Mouse (Mus musculus): Measurements from ENCODE around the gene Usp12. TPM values are rescaled to one million over a fixed set of nuclear protein-coding genes. Genes with fewer than 3 reads are reported as not detected.

The Usp12 gene
- polyA plus RNA-seq, 1 experiment from 2014 or later = 21.0 TPM

DNA sequence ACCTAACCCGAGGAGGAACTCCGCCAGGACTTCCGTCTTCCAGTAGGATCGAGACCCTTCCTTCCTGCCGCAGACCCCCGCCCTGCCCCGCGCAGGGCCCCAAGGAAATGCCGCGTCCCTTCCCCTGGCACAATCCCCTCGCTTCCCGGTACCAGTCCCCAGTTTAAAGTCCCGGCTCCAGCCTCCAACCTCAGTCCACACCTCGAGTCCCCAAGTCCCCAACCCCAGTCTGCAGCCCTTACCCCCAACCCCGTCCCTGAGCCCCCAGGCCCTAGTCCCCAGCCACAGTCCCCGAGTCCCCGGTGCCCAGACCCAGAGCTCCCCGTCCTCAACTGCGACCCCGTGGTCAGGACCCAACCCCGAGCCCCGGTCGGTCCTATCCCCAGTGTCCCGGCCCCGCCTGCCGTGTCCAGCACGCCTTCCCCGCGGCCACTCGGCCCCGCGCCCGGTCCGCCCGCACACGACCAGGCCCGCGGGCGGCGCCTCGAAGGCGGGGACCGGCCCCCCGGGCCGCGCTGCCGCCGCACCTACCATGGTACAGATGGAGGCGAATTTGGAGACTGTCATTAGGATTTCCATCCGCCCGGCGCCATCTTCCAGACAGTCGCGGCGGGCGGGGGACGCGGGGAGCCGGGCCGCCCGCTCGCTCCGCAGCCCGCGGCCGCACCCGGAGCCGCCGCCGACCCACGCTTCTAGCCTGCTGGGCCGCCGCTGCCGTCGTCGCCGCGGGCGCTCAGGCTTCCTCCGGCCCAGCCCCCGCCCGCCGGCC is 538 bp downstream of the Usp12 start:
- peak; percentile 76 for ATAC-seq (ENCODE audit: low FRiP score)
- Histone ChIP-seq H3K27ac (peak overlapping the region; percentile 93), H3K36me3 (no peaks in the 10 kb centered on the region), H3K27me3 (no peaks in the 10 kb centered on the region), H3K9ac (peak overlapping the region; percentile 98), H3K4me1 (peaks cover 30% of the 10 kb centered on the region), H3K4me2 (replicated peaks) (peak overlapping the region; percentile 80), H3K4me3 (peak overlapping the region; percentile 96), H3K9me3 (replicated peaks) (no peaks in the 10 kb centered on the region)
- WGBS = under 1% methylated on average over 55 of the region's 83 CpGs

DNA sequence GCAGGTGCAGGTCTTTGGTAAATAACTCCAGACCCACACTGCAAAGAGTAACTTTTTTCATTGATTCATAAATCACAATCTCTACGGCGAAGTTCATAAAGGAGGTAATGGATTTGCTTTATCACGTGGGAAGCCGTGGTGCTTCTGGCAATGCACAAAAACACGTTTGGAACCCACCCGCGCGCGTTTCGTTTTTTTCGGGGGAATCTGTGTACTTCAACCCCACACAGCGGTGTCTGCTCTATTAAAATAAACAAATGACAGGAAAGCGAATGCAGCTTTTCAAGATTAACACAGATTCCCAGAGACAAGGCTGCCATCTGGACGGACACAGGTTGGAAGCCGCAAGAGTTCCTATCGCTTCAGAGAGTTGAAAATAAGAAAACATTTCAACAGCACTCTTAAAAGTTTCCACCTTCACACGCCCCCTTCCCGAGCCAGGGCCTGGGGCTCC is 1.1 kb downstream of the Usp12 start:
- H3K27me3 ChIP-seq = no peaks in the 10 kb centered on the region
- H3K4me2 ChIP-seq (replicated peaks) = peak overlapping the region; percentile 80
- no peak for ATAC-seq (ENCODE audit: low FRiP score)
- H3K9ac ChIP-seq = peak overlapping the region; percentile 98
- WGBS = 9% methylated on average over 18 of the region's 18 CpGs
- H3K4me3 ChIP-seq = peak overlapping the region; percentile 96
- peaks cover 30% of the 10 kb centered on the region for H3K4me1 ChIP-seq
- no peaks in the 10 kb centered on the region for H3K9me3 ChIP-seq (replicated peaks)
- H3K36me3 ChIP-seq = no peaks in the 10 kb centered on the region
- H3K27ac ChIP-seq = no peak overlapping the region; the same call in 1 of the 2 replicates

DNA sequence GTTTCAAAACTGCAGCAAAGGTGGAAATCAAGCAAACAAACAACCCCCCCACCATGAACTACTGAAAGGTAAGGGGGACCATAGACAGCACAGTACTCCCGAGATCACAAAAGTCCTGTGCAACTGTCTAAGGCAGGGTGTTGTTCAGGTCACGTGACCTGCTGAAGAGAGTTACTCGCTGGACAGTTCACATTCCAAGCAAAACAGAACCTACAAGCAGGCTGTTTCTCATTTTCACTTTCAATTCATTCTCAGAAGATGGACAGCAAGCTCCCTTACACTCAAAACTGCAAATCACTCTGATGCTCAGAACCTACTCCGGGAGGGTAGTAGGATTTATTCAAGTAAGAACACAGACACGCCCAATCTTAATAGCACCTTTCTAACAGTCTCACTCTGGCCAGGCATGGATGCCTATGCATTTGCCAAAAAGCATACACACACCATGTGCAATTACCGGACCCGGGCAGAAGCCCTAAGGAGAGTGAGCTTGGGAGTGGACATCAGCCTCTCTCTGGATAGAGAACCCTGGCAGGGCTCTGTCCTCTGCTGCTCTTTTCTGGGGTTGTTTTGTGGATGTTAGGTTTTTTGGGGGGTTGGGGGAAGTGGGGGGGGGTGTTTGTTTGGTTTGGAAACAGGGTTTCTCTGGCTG is 2.5 kb downstream of the Usp12 start:
- Histone ChIP-seq H3K9me3 (replicated peaks) (no peaks in the 10 kb centered on the region), H3K4me3 (no peak overlapping the region), H3K4me2 (replicated peaks) (peak overlapping the region; percentile 80; the same call in 1 of the 2 replicates), H3K27ac (no peak overlapping the region), H3K36me3 (no peaks in the 10 kb centered on the region), H3K27me3 (no peaks in the 10 kb centered on the region), H3K4me1 (peaks cover 30% of the 10 kb centered on the region), H3K9ac (no peak overlapping the region)
- no peak for ATAC-seq (ENCODE audit: low FRiP score)
- 84% methylated on average over 7 of the region's 7 CpGs for WGBS

DNA sequence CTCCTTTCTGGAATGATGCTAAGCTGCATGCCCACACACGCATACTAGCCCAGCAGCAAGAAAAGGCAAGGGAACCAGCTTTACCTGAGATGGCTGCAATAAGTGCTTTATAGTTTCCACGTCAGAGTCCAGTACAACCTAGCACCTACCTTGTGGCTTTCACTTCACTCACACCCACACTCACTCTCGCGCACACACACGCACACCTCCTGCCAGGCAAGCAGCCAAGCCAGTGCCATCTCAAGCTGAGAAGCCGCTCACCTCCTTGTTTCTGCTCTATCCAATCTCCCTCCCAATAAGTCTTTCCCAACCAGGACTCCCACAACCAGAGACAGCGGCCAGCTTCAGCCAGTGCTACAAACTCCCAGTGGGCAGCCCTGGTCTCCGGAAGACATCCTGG is 3.9 kb downstream of the Usp12 start:
- H3K9ac ChIP-seq = peak overlapping the region; percentile 45
- H3K4me1 ChIP-seq = peaks cover 30% of the 10 kb centered on the region
- no peak overlapping the region for H3K4me3 ChIP-seq
- H3K27me3 ChIP-seq = no peaks in the 10 kb centered on the region
- no peak overlapping the region for H3K4me2 ChIP-seq (replicated peaks)
- H3K9me3 ChIP-seq (replicated peaks) = no peaks in the 10 kb centered on the region
- 85% methylated on average over 8 of the region's 8 CpGs for WGBS
- no peaks in the 10 kb centered on the region for H3K36me3 ChIP-seq
- H3K27ac ChIP-seq = no peak overlapping the region
- ATAC-seq (ENCODE audit: low FRiP score) = no peak

DNA sequence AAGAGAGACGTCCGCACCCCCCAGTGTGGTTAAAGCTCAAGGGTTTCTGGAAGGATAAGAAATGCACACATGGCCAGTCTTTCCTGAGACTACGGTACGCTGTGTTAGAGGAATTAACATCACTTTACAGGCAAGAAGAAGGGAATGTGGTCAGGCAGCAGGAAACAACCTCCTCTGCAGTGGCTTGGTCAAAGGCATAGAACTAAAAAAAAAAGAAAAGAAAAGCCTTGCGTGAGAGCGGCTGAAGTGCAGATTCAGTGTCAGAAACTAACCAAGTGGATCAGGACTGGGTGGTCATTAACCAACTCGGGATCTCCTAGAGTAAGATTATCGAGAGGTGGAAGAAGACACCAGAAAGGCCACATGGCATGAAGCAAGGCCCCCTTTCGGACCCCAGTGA is 5.4 kb downstream of the Usp12 start:
- H3K4me2 ChIP-seq (replicated peaks) = no peak overlapping the region
- ATAC-seq (ENCODE audit: low FRiP score) = no peak
- no peaks in the 10 kb centered on the region for H3K27me3 ChIP-seq
- no peak overlapping the region for H3K9ac ChIP-seq
- H3K4me1 ChIP-seq = peaks cover 33% of the 10 kb centered on the region
- no peak overlapping the region for H3K27ac ChIP-seq
- 76% methylated on average over 9 of the region's 9 CpGs for WGBS
- H3K36me3 ChIP-seq = no peaks in the 10 kb centered on the region
- no peak overlapping the region for H3K4me3 ChIP-seq
- H3K9me3 ChIP-seq (replicated peaks) = no peaks in the 10 kb centered on the region

DNA sequence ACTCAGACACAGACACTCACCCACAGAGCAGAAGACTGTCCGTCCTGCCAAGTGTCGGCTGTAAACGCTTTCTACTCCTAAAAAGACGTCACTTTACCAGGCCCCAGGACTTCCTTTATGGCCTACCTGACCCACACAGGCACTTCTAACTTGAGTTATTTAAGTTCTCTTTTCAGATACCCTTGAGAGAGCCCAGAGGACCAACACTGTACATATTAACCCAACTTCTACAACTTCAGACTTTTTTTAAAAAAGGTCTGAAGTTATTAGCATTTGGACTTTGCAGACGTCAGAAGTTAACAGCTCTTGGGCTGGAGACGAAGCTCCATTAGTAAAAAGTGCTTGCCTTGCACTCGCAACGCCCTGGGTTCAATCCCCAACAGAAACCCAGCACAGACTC is 8.7 kb downstream of the Usp12 start:
- no peak for ATAC-seq (ENCODE audit: low FRiP score)
- Histone ChIP-seq H3K4me2 (replicated peaks) (no peak overlapping the region), H3K36me3 (no peaks in the 10 kb centered on the region), H3K27me3 (no peaks in the 10 kb centered on the region), H3K9me3 (replicated peaks) (no peaks in the 10 kb centered on the region), H3K27ac (no peak overlapping the region), H3K9ac (no peak overlapping the region), H3K4me1 (peaks cover 18% of the 10 kb centered on the region), H3K4me3 (no peak overlapping the region)
- WGBS = 85% methylated on average over 8 of the region's 8 CpGs

DNA sequence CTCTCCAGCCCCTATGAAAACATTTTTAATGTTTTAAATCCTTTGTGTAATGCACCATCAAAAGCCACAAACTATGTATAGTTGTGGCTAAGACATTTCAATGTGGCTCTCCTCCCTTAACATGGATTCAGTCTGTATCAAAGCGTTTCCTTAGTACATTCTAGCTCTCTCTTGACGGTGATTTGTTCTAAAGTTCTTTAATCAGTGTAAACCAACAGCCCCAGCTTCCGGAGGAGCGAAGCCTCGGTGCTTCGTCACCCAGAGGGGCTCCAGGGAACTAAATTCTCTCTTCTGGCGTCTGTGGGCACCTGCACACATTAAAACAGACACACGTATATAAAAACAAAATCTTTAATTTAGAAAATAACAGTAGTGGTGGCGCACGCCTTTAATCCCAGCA is 10.9 kb downstream of the Usp12 start:
- Histone ChIP-seq H3K9ac (no peak overlapping the region), H3K36me3 (no peaks in the 10 kb centered on the region), H3K4me1 (peaks cover 11% of the 10 kb centered on the region; the same call in 1 of the 2 replicates), H3K4me2 (replicated peaks) (no peak overlapping the region), H3K27me3 (no peaks in the 10 kb centered on the region), H3K27ac (no peak overlapping the region), H3K4me3 (no peak overlapping the region), H3K9me3 (replicated peaks) (no peaks in the 10 kb centered on the region)
- no peak for ATAC-seq (ENCODE audit: low FRiP score)
- 95% methylated on average over 10 of the region's 10 CpGs for WGBS

DNA sequence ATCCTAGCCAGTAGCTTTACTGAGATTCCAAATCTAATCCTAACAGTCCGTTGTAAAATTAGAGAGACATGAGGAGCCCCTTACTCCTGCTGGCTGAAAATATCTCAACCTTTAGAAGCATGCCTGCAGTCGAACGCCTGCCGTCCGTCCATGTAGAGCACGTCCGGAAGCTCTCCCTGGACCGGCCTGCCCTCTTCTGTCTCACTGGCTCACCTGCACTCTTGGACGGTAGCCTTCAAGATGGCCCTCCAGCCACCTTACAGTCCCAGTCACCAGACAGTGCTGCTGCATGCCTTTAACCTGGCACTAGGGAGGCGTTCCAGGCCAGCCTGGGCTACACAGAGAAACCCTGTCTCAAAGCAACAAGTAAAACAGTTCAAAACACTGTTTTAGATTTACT is 11.5 kb downstream of the Usp12 start:
- Histone ChIP-seq H3K9me3 (replicated peaks) (no peaks in the 10 kb centered on the region), H3K9ac (no peak overlapping the region), H3K4me1 (peaks cover 11% of the 10 kb centered on the region; the same call in 1 of the 2 replicates), H3K27me3 (no peaks in the 10 kb centered on the region), H3K4me3 (no peak overlapping the region), H3K27ac (no peak overlapping the region), H3K36me3 (no peaks in the 10 kb centered on the region), H3K4me2 (replicated peaks) (no peak overlapping the region)
- no peak for ATAC-seq (ENCODE audit: low FRiP score)
- 90% methylated on average over 10 of the region's 10 CpGs for WGBS

DNA sequence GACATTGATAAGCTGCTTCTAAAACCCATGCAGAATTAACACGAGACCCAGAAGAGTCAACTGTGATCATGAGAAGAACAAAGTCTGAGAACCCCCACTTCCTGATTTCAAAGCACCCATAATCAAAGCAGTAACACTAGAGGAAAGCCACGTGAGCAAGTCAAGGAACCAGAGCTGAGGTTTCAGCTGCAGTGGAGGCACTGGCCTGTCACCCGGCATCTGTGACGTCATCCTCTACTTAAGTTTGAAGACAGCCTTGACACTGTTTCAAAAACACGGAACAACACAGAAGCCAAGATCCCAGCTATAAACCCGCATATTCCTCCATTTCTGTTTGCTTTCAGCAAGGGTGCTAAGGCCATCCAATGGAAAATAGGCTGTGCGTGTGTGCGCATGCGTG is 13.1 kb downstream of the Usp12 start:
- Histone ChIP-seq H3K4me3 (no peak overlapping the region), H3K9me3 (replicated peaks) (no peaks in the 10 kb centered on the region), H3K36me3 (no peaks in the 10 kb centered on the region), H3K27me3 (no peaks in the 10 kb centered on the region), H3K4me1 (peaks cover 11% of the 10 kb centered on the region; the same call in 1 of the 2 replicates), H3K9ac (no peak overlapping the region), H3K4me2 (replicated peaks) (no peak overlapping the region), H3K27ac (no peak overlapping the region)
- 91% methylated on average over 9 of the region's 9 CpGs for WGBS
- no peak for ATAC-seq (ENCODE audit: low FRiP score)

DNA sequence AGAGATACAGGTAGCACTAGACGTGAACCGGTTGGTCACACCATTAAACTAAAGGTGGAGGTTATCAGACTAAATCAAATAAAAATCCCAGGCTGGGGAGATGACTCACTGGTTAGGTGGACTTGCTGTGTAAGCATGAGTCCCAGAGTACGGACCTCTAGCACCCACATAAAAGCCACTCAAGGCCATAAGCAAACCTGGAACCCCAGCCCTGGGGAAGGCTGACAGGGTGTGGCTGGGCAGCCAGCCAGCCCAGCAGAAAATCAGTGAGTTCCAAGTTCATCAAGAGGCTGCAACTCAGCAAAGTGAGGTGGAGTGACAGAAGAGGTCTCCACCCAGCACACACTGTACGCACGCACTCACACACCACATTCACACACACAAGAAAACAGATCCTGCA is 14.9 kb downstream of the Usp12 start:
- peaks cover 11% of the 10 kb centered on the region; the same call in 1 of the 2 replicates for H3K4me1 ChIP-seq
- H3K27ac ChIP-seq = no peak overlapping the region
- no peaks in the 10 kb centered on the region for H3K9me3 ChIP-seq (replicated peaks)
- no peak overlapping the region for H3K4me3 ChIP-seq
- H3K4me2 ChIP-seq (replicated peaks) = no peak overlapping the region
- no peak for ATAC-seq (ENCODE audit: low FRiP score)
- H3K36me3 ChIP-seq = no peaks in the 10 kb centered on the region
- H3K9ac ChIP-seq = no peak overlapping the region
- H3K27me3 ChIP-seq = no peaks in the 10 kb centered on the region
- WGBS = 93% methylated on average over 5 of the region's 5 CpGs

DNA sequence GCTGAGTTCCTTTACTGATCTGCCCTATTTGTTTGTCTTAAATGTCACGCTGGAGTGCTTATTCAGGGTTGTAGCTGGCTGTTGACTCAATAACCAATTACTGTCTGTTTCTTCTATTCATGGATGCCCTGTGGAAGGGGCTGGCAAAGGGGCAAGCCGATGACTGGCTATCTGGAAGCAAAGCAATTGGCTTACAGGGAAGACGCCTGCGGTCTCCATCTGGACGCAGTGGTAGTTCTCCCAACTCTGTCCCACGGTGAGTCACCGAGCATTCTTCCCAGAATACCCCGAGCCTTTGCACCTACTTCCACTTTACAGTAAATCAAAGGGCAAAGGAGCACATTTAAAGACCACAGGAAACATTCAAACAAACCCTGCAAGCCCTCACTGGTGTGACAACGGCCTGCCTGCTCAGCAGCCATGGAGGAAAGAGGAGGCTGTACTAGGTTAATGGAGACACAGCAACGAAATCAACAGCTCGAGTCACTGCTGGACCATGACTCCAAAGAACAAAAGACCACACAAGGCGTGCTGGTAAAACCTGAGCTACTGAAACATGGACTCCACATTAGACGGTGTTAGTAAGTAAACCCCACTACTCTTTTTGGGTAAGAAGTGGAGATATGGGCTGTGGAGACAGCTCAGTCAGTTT is 17.7 kb downstream of the Usp12 start:
- no peak overlapping the region for H3K4me3 ChIP-seq
- 79% methylated on average over 13 of the region's 13 CpGs for WGBS
- ATAC-seq (ENCODE audit: low FRiP score) = no peak
- H3K27me3 ChIP-seq = no peaks in the 10 kb centered on the region
- no peak overlapping the region for H3K4me2 ChIP-seq (replicated peaks)
- no peak overlapping the region for H3K9ac ChIP-seq
- no peaks in the 10 kb centered on the region for H3K36me3 ChIP-seq
- peaks cover 6% of the 10 kb centered on the region for H3K4me1 ChIP-seq
- no peak overlapping the region for H3K27ac ChIP-seq
- no peaks in the 10 kb centered on the region for H3K9me3 ChIP-seq (replicated peaks)

DNA sequence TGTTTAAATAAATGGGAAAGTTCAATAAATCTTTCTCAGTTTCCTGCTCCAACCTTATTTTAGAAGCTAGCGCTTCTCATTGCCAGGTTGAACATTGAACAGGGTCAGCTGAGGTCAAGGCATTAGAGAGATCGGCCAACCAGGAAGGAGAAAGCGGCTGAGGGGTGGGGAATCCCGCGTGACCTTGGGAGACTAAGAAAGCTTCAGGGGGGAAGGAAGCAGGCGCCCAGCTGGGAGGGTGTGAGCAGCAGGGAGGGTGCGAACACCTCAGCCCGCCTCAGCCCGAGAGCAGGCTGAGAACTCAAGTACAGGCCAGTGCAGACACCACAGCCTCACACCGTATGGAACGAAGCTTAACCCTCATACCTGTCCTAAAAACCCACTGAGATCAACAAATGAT is 22.8 kb downstream of the Usp12 start:
- WGBS = 55% methylated on average over 11 of the region's 11 CpGs
- H3K4me3 ChIP-seq = no peak overlapping the region
- H3K9me3 ChIP-seq (replicated peaks) = no peaks in the 10 kb centered on the region
- no peaks in the 10 kb centered on the region for H3K27me3 ChIP-seq
- H3K4me2 ChIP-seq (replicated peaks) = no peak overlapping the region
- peaks cover 10% of the 10 kb centered on the region; the same call in 1 of the 2 replicates for H3K36me3 ChIP-seq
- ATAC-seq (ENCODE audit: low FRiP score) = no peak
- peaks cover 11% of the 10 kb centered on the region for H3K4me1 ChIP-seq
- H3K9ac ChIP-seq = no peak overlapping the region
- no peak overlapping the region for H3K27ac ChIP-seq

Data from hindbrain, embryonic 12.5 days (tissue).